ENCODE assay signal across 11 mouse cellular contexts in the genomic region with DNA sequence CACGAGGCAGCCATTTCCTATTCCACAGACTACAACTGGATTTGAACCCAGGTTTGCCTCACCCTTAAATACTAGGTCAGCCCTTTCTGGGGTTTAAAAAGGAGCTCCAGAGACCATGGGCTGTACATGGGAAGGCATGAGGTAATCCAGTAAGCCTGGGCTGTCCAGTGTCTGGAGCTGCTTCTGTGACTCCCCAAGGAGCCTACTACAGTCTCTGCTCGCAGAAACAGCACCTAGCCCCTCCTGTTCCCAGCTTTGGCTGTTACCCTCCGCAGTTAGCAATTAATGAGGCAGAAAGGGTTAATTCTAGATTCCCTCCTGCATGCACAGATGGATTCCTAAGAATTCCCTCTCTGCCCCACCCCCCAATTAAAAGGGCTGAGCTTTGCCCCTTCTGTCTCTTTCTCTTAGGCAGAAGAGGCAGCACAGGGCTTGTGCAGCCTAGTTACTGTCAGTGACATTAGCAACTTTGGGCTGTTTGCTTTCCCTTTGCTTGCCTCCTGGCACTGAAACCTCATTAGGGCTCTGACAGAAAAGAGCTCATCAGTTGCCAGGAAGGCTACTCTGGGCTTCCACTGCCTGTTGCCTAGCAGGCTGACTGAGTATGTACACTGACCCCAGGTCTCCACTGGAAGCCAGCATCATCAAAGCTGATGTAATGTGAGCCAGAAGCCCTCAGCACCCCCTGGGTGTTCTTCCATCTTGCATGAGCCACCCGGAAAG. TPM values are rescaled to one million over a fixed set of nuclear protein-coding genes. Genes with fewer than 3 reads are reported as not detected.
DNase-seq lines count a peak whose midpoint lies in the region; ATAC-seq lines count a peak whose summit lies in the region.
"Had no signal": no experiment of that assay in that cellular context is flagged by ENCODE, and none has a peak within 500 bp of the region (broad histone marks: within the 10 kb centered on the region; RNA-seq: fewer than 3 reads in every experiment).

A gene (plus strand): TSS at position 424 of the 723 bp plus-strand sequence.

- intact Hi-C loops in gastrocnemius, postnatal 36 days (cut with DNase I), result no loop called here

- no peak within 1 kb of the TSS for H3K4me2 ChIP-seq in lung, embryonic 15.5 days
- H3K4me2 ChIP-seq in forebrain, embryonic 13.5 days, result no peak within 1 kb of the TSS
- H3K4me2 ChIP-seq: liver, embryonic 13.5 days had no signal

- DNase-seq in lung, postnatal 25 days (ENCODE audit: low spot score), result no peak
- DNase-seq in left cerebral cortex, adult 9 months (ENCODE audit: low spot score in 2 of 2), result peak; percentile 8 to 40
- DNase-seq in retina, embryonic 14.5 days (ENCODE audit: low spot score), result peak; percentile 87
- no peak for DNase-seq in urinary bladder, postnatal 25 days (ENCODE audit: low spot score)
- DNase-seq in gastrocnemius, postnatal 36 days, result no peak
- DNase-seq: liver, embryonic 13.5 days had no signal

- peaks cover 8% of the 10 kb centered on the region; the same call in 1 of the 2 replicates for H3K4me1 ChIP-seq in lung, embryonic 15.5 days
- peaks cover 28% of the 10 kb centered on the region for H3K4me1 ChIP-seq in forebrain, embryonic 13.5 days
- H3K4me1 ChIP-seq: liver, embryonic 13.5 days had no signal

- H3K36me3 ChIP-seq in lung, embryonic 15.5 days, result no peaks in the 10 kb centered on the region
- H3K36me3 ChIP-seq in forebrain, embryonic 13.5 days (ENCODE audit: poor library complexity, severe bottlenecking), result no peaks in the 10 kb centered on the region
- H3K36me3 ChIP-seq: G1E; liver, embryonic 13.5 days had no signal

- 0 out of 2 replicates have a peak, but pooled peaks have one; percentile 46 for ATAC-seq in lung, embryonic 15.5 days (ENCODE audit: borderline replicate concordance, extremely low read depth, low FRiP score, low TSS enrichment)
- ATAC-seq in forebrain, embryonic 13.5 days, result peak; percentile 88
- no peak for ATAC-seq in CD4-positive, CD25-positive, alpha-beta regulatory T cell, adult 4 months

- 35% methylated on average over 4 of the region's 4 CpGs for WGBS in lung, embryonic 15.5 days
- WGBS in forebrain, embryonic 13.5 days, result 16% methylated on average over 4 of the region's 4 CpGs

- H3K27me3 ChIP-seq in lung, embryonic 15.5 days, result no peaks in the 10 kb centered on the region
- no peaks in the 10 kb centered on the region for H3K27me3 ChIP-seq in forebrain, embryonic 13.5 days
- H3K27me3 ChIP-seq: liver, embryonic 13.5 days had no signal

- H3K9ac ChIP-seq in lung, embryonic 15.5 days, result no peak within 1 kb of the TSS
- no peak within 1 kb of the TSS for H3K9ac ChIP-seq in forebrain, embryonic 13.5 days
- H3K9ac ChIP-seq: liver, embryonic 13.5 days had no signal

- H3K4me3 ChIP-seq in lung, embryonic 15.5 days, result no peak within 1 kb of the TSS
- H3K4me3 ChIP-seq in forebrain, embryonic 13.5 days, result no peak within 1 kb of the TSS
- H3K4me3 ChIP-seq: erythroblast, embryonic 14.5 days; liver, embryonic 13.5 days had no signal

- no peak within 1 kb of the TSS for H3K27ac ChIP-seq in lung, embryonic 15.5 days
- peak within 1 kb of the TSS; percentile 66 for H3K27ac ChIP-seq in forebrain, embryonic 13.5 days
- H3K27ac ChIP-seq: liver, embryonic 13.5 days had no signal

- no peaks in the 10 kb centered on the region for H3K9me3 ChIP-seq in lung, embryonic 15.5 days
- no peaks in the 10 kb centered on the region for H3K9me3 ChIP-seq in forebrain, embryonic 13.5 days (replicated peaks)
- H3K9me3 ChIP-seq: liver, embryonic 13.5 days had no signal

RNA-seq across cellular contexts. Expression of the gene that starts here (rescaled TPM):
- polyA plus RNA-seq in lung, embryonic 15.5 days (2015; fragmentation: Nextera tagmentation; extraction: Ambion mirVana), result not detected in 2 replicates
- 0.25 and 0.37 TPM in 2 replicates for polyA plus RNA-seq in forebrain, embryonic 13.5 days (2015; fragmentation: Nextera tagmentation; extraction: Ambion mirVana)
- under 1 TPM in 1 of 2 experiments, not detected in 1; 0.20 TPM for total RNA-seq in gastrocnemius, postnatal 36 days (2021)
- not detected for polyA plus RNA-seq in CD4-positive, CD25-positive, alpha-beta regulatory T cell, adult 4 months (2017; shearing (Covaris generic))
- polyA plus RNA-seq: erythroblast, embryonic 14.5 days; G1E; liver, embryonic 13.5 days had no signal

Comparison
In these comparisons a context has a peak if more than half of its experiments do, and no peak if none do; other contexts are left out.
1. Peak in ATAC-seq in lung, embryonic 15.5 days; RNA of the gene not detected or under 1 TPM.
2. Peak in ATAC-seq and H3K27ac ChIP-seq in forebrain, embryonic 13.5 days; RNA of the gene not detected or under 1 TPM.
3. DNase-seq: peak in left cerebral cortex, adult 9 months (2 of 2) and retina, embryonic 14.5 days (single experiment); none in lung, postnatal 25 days (single experiment), urinary bladder, postnatal 25 days (single experiment) and gastrocnemius, postnatal 36 days (0 of 2).